Comparison of ENCODE assay signal across 19 mouse cellular contexts in genomic region chr2:21956112-21956963, GRCm38 (mm10).
A peak's percentile ranks its signal among the peaks of the same experiment; 100 is the strongest.
DNase-seq lines count a peak whose midpoint lies in the region; ATAC-seq and TF ChIP-seq lines count a peak whose summit lies in the region.
"Had no signal": no experiment of that assay in that cellular context is flagged by ENCODE, and none has a peak within 500 bp of the region (broad histone marks: within the 10 kb centered on the region; RNA-seq: fewer than 3 reads in every experiment).

No protein-coding gene starts in this region.

- no peaks in the 10 kb centered on the region for H3K9me3 ChIP-seq in hindbrain, embryonic 14.5 days (ENCODE audit: control insufficient read depth, low read length)
- no peaks in the 10 kb centered on the region for H3K9me3 ChIP-seq in hindbrain, embryonic 10.5 days
- no peaks in the 10 kb centered on the region for H3K9me3 ChIP-seq in forebrain, embryonic 15.5 days
- no peaks in the 10 kb centered on the region for H3K9me3 ChIP-seq in limb, embryonic 13.5 days
- no peaks in the 10 kb centered on the region for H3K9me3 ChIP-seq in neural tube, embryonic 14.5 days (ENCODE audit: control insufficient read depth, low read length)
- H3K9me3 ChIP-seq: liver, embryonic 15.5 days had no signal

- no peak for DNase-seq in hindbrain, embryonic 14.5 days (ENCODE audit: low spot score)
- DNase-seq in hindbrain, embryonic 10.5 days (ENCODE audit: low spot score), result no peak
- DNase-seq in lung, adult 2 months, result no peak
- DNase-seq in spleen, postnatal 14 days (ENCODE audit: low spot score in 2 of 2), result no peak
- DNase-seq: adrenal gland, postnatal 36 days; cerebellum, adult 2 months; cerebellum, postnatal 36 days; heart, postnatal 10 days; kidney, adult 9 months; kidney, postnatal 36 days; retina, postnatal 1 day; right cerebral cortex, postnatal 4 days had no signal

- H3K4me3 ChIP-seq in hindbrain, embryonic 14.5 days (replicated peaks; ENCODE audit: low read length), result no peak overlapping the region
- H3K4me3 ChIP-seq in hindbrain, embryonic 10.5 days, result no peak overlapping the region
- H3K4me3 ChIP-seq in forebrain, embryonic 15.5 days, result no peak overlapping the region
- no peak overlapping the region for H3K4me3 ChIP-seq in limb, embryonic 13.5 days
- no peak overlapping the region for H3K4me3 ChIP-seq in neural tube, embryonic 14.5 days (ENCODE audit: low read depth, low read length)
- no peak overlapping the region for H3K4me3 ChIP-seq in lung, adult 2 months (replicated peaks; ENCODE audit: extremely low read depth, low read depth, low read length)
- H3K4me3 ChIP-seq: liver, embryonic 15.5 days had no signal

- H3K9ac ChIP-seq in hindbrain, embryonic 14.5 days, result 0 out of 2 replicates have a peak overlapping the region, but pooled peaks have one; percentile 13
- H3K9ac ChIP-seq in forebrain, embryonic 15.5 days (replicated peaks), result no peak overlapping the region
- no peak overlapping the region for H3K9ac ChIP-seq in limb, embryonic 13.5 days
- H3K9ac ChIP-seq in neural tube, embryonic 14.5 days (replicated peaks; ENCODE audit: low read depth, low read length), result no peak overlapping the region
- H3K9ac ChIP-seq: liver, embryonic 15.5 days had no signal

- no peaks in the 10 kb centered on the region for H3K36me3 ChIP-seq in hindbrain, embryonic 14.5 days (replicated peaks; ENCODE audit: control insufficient read depth, insufficient read depth)
- H3K36me3 ChIP-seq in hindbrain, embryonic 10.5 days, result no peaks in the 10 kb centered on the region
- no peaks in the 10 kb centered on the region for H3K36me3 ChIP-seq in forebrain, embryonic 15.5 days
- no peaks in the 10 kb centered on the region for H3K36me3 ChIP-seq in limb, embryonic 13.5 days
- H3K36me3 ChIP-seq in neural tube, embryonic 14.5 days (ENCODE audit: control insufficient read depth, insufficient read depth, low read length), result no peaks in the 10 kb centered on the region
- H3K36me3 ChIP-seq: liver, embryonic 15.5 days had no signal

- peak; percentile 56 for ATAC-seq in hindbrain, embryonic 14.5 days (ENCODE audit: low FRiP score)
- ATAC-seq in forebrain, embryonic 15.5 days (replicated peaks), result no peak
- peak; percentile 54; the same call in 1 of the 2 replicates for ATAC-seq in limb, embryonic 13.5 days (ENCODE audit: low FRiP score, low read depth)
- peak; percentile 79 for ATAC-seq in neural tube, embryonic 14.5 days (ENCODE audit: low read depth)
- ATAC-seq: lung, postnatal 0 days had no signal

- WGBS in hindbrain, embryonic 14.5 days, result 42% methylated on average over 3 of the region's 3 CpGs
- 79% methylated on average over 3 of the region's 3 CpGs for WGBS in hindbrain, embryonic 10.5 days
- WGBS in forebrain, embryonic 15.5 days, result 52% methylated on average over 3 of the region's 3 CpGs
- 31% methylated on average over 3 of the region's 3 CpGs for WGBS in limb, embryonic 13.5 days
- 28% methylated on average over 3 of the region's 3 CpGs for WGBS in neural tube, embryonic 14.5 days
- WGBS in lung, adult 2 months, result 58% methylated on average over 3 of the region's 3 CpGs

- 0 out of 2 replicates have a peak, but pooled peaks cover 17% of the 10 kb centered on the region for H3K4me1 ChIP-seq in hindbrain, embryonic 14.5 days (replicated peaks; ENCODE audit: control insufficient read depth, insufficient read depth, low read length)
- peaks cover 5% of the 10 kb centered on the region; the same call in 1 of the 2 replicates for H3K4me1 ChIP-seq in hindbrain, embryonic 10.5 days (replicated peaks)
- peaks cover 15% of the 10 kb centered on the region for H3K4me1 ChIP-seq in forebrain, embryonic 15.5 days
- H3K4me1 ChIP-seq in limb, embryonic 13.5 days, result peaks cover 12% of the 10 kb centered on the region
- H3K4me1 ChIP-seq in neural tube, embryonic 14.5 days (ENCODE audit: control insufficient read depth, insufficient read depth, low read length), result no peaks in the 10 kb centered on the region
- no peaks in the 10 kb centered on the region for H3K4me1 ChIP-seq in lung, adult 2 months (ENCODE audit: control insufficient read depth, insufficient read depth, low read length)
- H3K4me1 ChIP-seq: liver, embryonic 15.5 days had no signal

- no peaks in the 10 kb centered on the region for H3K27me3 ChIP-seq in hindbrain, embryonic 14.5 days (ENCODE audit: control insufficient read depth, insufficient read depth, low read length)
- no peaks in the 10 kb centered on the region for H3K27me3 ChIP-seq in hindbrain, embryonic 10.5 days (ENCODE audit: insufficient read depth, poor library complexity, severe bottlenecking)
- H3K27me3 ChIP-seq in forebrain, embryonic 15.5 days, result no peaks in the 10 kb centered on the region
- H3K27me3 ChIP-seq in limb, embryonic 13.5 days, result no peaks in the 10 kb centered on the region
- no peaks in the 10 kb centered on the region for H3K27me3 ChIP-seq in neural tube, embryonic 14.5 days (ENCODE audit: control insufficient read depth, insufficient read depth, low read length)
- H3K27me3 ChIP-seq: liver, embryonic 15.5 days had no signal

- TF ChIP-seq POLR2A in lung, adult 2 months (IDR thresholded peaks at IDR 0.05; ENCODE audit: borderline replicate concordance, extremely low read depth, low read depth, low read length), result no peak

- peak overlapping the region; percentile 63 for H3K27ac ChIP-seq in hindbrain, embryonic 14.5 days
- H3K27ac ChIP-seq in hindbrain, embryonic 10.5 days, result no peak overlapping the region
- H3K27ac ChIP-seq in forebrain, embryonic 15.5 days (replicated peaks), result peak overlapping the region; percentile 43; the same call in 1 of the 2 replicates
- no peak overlapping the region for H3K27ac ChIP-seq in limb, embryonic 13.5 days
- peak overlapping the region; percentile 66 for H3K27ac ChIP-seq in neural tube, embryonic 14.5 days (ENCODE audit: low read depth, low read length)
- H3K27ac ChIP-seq: liver, embryonic 15.5 days; stomach, postnatal 0 days had no signal

- H3K4me2 ChIP-seq in hindbrain, embryonic 14.5 days (replicated peaks), result no peak overlapping the region
- H3K4me2 ChIP-seq in forebrain, embryonic 15.5 days (replicated peaks), result no peak overlapping the region
- no peak overlapping the region for H3K4me2 ChIP-seq in limb, embryonic 13.5 days (replicated peaks)
- H3K4me2 ChIP-seq in neural tube, embryonic 14.5 days (ENCODE audit: low read depth, low read length), result no peak overlapping the region
- H3K4me2 ChIP-seq: heart, embryonic 11.5 days; liver, embryonic 15.5 days had no signal

- TF ChIP-seq CTCF in lung, adult 2 months (IDR thresholded peaks at IDR 0.05; ENCODE audit: insufficient read depth, low read length), result no peak

Comparison
In these comparisons a context has a peak if more than half of its experiments do, and no peak if none do; other contexts are left out.
1. H3K27ac ChIP-seq: peak in hindbrain, embryonic 14.5 days (single experiment), forebrain, embryonic 15.5 days (single experiment) and neural tube, embryonic 14.5 days (single experiment); none in hindbrain, embryonic 10.5 days (single experiment) and limb, embryonic 13.5 days (single experiment).